Mouse (Mus musculus) adrenal gland, postnatal 36 days (tissue): ENCODE results near the gene Serpina3n. TPM values are rescaled to one million over a fixed set of nuclear protein-coding genes. Genes with fewer than 3 reads are reported as not detected.
"Not testable (repeated sequence)": the region's sequence is repeated elsewhere in the genome, so short reads cannot be mapped to it uniquely, and the experiment has no call there.

Experiments
- DNase-seq, 2 experiments: peaks; one replicate each; pipeline ENCODE4 v3.0.0; 2021; ENCODE audit warnings: mixed read lengths in 1 of 2
- total RNA-seq, 2 experiments: library from RNA; stranded (reverse); gene quantifications; 2 replicates each; pipeline ENCODE4 v1.2.3; 2021

The Serpina3n gene
- total RNA-seq, 2 experiments from 2014 or later, result 4.4 to 18.2 TPM

DNA sequence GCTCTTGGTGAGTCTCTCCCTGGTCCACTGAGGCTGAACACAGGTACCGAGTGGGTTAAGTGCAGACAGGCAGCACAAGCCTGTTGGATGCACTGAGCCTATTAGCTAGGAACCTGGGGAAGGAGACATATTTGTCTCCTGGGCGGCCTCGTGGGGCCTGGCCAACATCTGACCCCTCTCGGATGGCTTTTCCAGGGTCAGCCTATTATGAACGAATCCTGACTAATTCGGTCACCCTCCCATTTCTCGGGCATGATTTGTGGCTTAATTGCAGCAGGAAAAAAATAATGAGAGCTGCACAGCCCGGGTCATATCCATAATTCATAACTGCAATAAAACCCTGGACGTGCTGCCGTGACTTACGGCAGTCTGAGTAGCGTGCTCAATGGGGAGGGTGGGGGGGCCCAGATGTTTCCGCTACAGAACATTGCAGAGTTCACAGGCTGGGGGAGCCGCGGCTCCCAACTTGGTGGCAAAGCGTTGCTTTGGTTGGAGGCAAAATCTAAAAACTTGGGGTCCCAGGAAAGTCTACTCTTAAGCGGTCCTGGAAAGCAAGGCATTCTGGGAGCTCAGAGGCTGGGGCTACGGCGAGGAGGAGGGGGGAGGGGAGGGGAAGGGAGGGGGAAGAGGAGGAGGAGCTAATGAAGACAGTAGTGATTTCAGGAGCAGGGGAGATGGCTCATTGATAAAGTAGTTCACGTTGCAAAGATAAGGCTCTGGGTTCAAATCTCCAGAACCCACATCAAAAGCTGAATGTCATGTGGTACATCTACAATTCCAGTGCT, 27.6 kb downstream of the Serpina3n start:
- DNase-seq, result peak; percentile 34 to 55

DNA sequence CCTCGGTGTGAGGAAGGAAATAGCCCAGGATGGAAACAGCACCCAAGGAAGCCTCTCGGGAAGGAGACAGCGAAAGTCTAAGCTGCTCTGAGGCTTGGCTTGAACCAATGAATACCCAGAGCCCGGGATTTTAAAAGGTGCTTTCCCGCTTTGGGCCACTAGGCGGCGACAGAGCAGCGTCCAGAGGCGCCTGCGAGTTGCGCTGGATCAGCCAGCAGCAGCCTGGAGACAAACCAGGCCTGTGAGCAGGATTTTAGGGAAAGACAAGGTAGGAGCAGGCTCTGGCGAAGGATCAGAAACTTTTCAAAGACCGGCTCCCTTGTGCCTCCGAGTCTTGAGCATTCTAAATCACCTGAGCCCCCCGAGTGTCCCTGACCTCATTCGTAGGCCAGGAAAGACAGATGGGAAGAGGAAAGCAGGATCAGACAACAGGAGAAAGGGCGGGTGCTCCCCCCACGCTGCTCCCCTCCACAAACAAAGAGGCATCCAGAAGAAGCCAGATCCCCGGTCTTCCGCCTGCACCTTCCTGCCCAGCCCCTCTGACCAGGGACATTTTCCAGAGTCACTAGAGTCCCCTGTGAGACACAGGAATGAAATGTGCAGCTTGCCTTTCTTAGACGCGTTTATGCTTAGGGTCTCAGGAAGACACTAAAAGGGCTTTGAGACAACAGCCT, 33.7 kb downstream of the Serpina3n start:
- DNase-seq, result peak; percentile 85 to 88

DNA sequence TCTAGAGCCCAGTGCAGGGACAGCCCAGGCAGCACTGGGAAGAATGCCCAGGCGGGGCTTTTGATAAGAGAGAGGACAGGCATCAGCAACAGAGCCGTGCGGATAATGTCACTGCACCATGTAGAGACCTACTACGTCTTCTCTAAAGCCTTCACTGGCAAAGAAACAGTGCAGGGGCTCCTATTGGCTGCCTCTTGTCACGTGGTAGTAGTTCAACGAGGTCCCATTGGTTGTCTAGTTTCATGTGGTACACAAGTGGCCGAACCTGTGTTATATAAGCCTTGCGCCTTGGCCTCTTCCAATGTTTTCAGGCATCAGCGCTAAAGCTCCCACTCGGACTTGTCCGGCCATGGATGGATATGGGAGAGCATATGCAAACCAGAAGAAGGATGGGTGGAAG, 37.2 kb downstream of the Serpina3n start:
- DNase-seq, result no peak

DNA sequence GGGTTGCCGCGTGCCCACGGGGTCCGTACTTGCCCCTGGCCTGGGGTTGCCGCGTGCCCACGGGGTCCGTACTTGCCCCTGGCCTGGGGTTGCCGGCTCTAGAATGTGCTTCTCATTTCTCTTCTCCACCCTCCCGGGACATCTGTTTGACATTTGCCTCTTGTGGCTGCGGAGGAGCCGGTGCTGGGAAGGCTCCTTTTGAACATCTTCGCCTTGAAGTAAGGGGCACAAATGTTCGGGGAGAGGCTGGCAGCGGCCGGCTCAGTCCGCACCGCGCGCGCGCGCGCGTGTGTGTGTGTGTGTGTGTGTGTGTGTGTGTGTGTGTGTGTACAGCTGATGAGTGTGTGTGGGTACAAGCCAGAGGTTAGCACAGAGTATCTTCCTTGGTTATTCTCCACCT, 40.5 kb downstream of the Serpina3n start:
- DNase-seq, result not testable (repeated sequence)

DNA sequence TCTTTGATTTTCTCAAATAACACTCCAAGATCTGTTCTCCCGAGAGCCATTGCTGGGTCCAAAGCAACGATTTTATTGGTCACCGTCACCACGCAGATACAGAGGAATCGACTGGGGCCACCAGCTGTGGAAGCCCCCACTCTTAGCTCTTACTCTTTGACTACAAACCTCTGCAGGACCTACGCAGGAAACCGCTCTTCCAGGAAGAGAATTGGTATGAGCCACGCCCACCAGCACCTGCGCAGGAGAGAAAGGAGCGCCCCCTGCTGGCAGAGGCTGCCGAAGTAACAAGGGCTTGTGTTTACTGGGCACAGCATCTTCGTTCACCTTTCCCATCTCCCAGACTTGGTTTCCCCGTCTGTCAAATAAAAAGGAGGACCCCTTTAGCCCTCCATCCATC, 41.6 kb downstream of the Serpina3n start:
- DNase-seq, result peak; percentile 61 to 74

DNA sequence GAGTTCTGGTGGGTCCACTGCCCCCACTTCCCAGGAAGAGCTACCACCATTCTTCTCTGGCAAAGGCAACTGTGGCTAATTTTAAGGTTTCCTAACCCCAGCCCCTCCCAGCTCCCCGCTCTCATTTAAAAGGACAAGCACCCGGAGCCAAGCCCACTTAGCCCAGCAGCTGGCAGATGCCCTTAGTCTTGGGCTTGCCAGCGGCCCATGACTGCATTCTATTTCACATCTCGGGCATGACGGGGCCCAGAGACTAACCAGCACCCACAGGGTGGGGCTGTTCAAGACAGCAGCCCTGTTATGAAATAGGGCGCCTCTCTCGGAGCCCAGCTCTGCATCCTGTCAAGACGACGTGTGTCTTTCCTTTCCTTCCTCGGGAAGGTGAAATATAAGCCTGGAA, 43.7 kb downstream of the Serpina3n start:
- DNase-seq, result no peak

DNA sequence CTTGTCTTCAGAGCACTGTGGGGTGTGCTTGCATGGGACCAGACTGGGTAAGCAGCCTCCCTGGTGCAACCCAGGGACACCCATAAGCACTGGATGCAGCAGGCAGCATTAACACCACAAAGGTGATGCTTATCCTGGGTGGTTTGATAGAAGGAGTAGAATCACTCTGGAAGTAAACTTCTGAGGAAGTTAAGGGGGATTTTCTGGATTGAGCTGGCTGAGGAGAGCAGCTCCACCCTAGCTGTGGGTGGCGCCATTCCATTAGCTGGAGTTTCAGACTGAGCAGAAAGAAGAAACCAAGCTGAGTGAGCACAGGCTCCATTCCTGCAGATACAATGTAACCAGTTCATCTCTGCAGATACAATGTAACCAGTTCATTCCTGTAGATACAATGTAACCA, 46.5 kb downstream of the Serpina3n start:
- no peak for DNase-seq

DNA sequence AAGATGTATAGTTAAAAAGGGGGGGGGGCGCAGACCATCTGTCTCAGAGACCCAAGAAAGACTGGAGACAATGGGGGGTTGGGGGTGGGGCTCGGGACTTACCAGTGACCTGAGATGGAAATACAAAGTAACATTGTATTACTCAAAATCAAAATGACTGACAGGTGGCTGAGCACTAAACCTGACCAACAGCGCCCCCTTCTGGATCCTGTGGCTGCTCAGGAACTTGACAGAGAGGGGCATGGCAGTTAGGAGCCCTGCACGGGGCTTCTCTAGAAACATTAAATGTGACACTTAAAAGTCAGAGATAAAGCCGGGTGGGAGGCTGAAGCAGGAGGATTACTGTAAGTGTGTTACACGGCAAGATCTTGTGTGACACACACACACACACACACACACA, 52.8 kb downstream of the Serpina3n start:
- DNase-seq, result no peak

DNA sequence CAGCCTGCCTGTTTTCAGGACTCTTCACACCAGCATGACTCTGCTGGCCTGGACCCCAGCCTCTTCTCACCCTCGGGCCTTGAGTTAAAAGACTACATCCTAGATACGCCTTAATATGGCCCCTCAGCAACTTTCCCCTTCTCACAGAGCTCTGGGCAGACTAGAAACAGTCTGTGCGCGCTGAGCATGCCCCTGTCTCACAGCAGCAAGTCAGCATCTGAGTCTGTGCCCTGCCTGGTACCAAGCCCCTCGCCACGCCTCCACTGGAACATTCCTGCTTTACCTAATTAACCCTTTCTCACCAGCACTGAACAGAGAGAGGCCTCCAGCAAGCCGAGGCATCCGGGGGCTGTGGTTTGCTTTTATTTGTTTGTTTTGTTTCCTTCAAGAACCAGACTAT, 54.8 kb downstream of the Serpina3n start:
- DNase-seq, result no peak

Other genes with a start within 250 kb of the Serpina3n start
- under 1 TPM; 0.13 to 0.23 TPM for gene Serpina3f, start 192.2 kb upstream of the Serpina3n start, total RNA-seq
- gene Serpina3g, start 170.5 kb upstream of the Serpina3n start, total RNA-seq, result 1 to 10 TPM; 3.4 to 4.1 TPM
- under 1 TPM in 1 of 2 experiments, not detected in 1; 0.26 TPM for gene Serpina3i, start 143.6 kb upstream of the Serpina3n start, total RNA-seq
- gene Serpina3j, start 92.2 kb upstream of the Serpina3n start, total RNA-seq, result not detected
- gene Serpina3k, start 68.2 kb upstream of the Serpina3n start, total RNA-seq, result 10 to 100 TPM in 1 of 2 experiments, 1 to 10 TPM in 1; 1.4 to 12.2 TPM
- 1 to 10 TPM in 1 of 2 experiments, under 1 TPM in 1; 0.72 to 2.1 TPM for gene Serpina3m, start 68.2 kb upstream of the Serpina3n start, total RNA-seq
- not detected for gene Gsc, start 66.6 kb downstream of the Serpina3n start, total RNA-seq